Mouse (Mus musculus) right cerebral cortex, postnatal 4 days (tissue): ENCODE measurements around the gene Tmem147.

ENCODE experiments used
- DNase-seq: peaks from one replicate; pipeline ENCODE4 v3.0.0-alpha.2; 2022

Tmem147 gene

GRCm38 (mm10) chr7:30723274-30723953, 5.9 kb downstream of the Tmem147 start:
- DNase-seq: no peak

DNA sequence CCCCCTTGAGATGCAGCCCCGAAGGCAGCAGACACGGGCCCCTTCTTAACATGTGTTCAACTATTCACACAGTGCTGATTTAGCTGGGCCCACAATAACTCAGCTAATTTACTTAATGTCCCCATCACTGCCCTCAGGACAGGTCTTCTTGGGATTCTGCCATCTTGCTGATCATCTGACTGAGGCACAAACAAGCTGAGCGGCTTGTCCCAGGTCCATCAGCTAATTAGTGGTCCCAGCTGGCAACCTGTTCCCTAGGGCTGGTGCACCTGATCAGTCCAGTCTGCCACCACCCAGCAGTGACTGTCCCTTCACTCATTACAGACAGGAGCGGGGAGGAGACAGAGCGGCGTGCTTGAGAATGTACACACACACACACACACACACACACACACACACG, 8.1 kb downstream of the Tmem147 start:
- no peak for DNase-seq

DNA sequence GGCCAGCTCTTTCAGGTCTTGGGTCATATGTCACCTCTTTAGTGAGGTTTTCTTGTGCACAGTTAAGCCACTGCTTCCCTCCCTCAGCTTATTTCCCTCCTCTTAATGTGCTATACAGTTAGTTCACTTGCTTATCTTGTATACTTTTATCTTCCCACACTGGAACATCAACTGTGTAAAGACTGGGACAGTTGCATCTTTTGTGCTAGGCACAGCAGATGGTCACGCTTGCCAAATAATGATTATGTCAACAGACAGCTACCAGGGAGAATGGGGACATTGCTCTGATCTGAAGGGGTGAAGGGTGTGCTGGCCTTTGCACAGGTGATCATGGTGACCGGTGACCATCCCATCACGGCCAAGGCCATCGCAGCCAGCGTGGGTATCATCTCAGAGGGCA, 9.7 kb downstream of the Tmem147 start:
- no peak for DNase-seq

GRCm38 (mm10) chr7:30717716-30718046, 11.7 kb downstream of the Tmem147 start:
- no peak for DNase-seq

DNA sequence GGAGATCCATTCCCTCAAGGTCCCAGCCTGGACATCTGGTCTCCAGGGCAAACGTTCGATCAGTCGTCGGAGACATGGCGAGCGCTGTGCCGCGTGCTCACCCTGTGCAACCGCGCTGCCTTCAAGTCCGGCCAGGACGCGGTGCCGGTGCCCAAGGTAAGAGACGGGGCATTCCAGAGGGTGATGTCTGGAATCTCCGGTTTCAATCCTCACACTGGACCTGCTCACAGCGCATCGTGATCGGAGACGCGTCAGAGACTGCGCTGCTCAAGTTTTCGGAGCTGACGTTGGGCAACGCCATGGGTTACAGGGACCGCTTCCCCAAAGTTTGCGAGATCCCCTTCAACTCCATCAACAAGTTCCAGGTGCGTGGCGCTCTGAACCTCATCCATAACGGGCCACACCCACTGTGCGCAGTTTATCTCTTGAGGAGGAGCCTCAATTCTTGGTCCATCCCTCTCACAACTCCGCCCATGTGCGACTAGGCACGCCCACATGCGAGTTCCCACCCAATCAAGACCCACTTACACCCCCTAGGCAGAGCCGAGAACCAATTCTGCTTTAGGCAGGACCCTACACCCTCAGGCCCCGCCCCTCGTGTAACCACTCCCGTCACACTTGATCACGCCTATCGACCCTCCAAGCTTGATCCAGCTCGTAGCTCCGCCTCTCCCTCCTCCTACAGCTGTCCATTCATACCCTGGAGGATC, 12.2 kb downstream of the Tmem147 start:
- DNase-seq: peak; percentile 67

- DNase-seq: no peak
These were observed 17.4 kb downstream of the Tmem147 start, which contains the start of gene Atp4a for GRCm38 (mm10) chr7:30711942-30712341. Gene Atp4a (plus strand): TSS chr7:30712209.

DNA sequence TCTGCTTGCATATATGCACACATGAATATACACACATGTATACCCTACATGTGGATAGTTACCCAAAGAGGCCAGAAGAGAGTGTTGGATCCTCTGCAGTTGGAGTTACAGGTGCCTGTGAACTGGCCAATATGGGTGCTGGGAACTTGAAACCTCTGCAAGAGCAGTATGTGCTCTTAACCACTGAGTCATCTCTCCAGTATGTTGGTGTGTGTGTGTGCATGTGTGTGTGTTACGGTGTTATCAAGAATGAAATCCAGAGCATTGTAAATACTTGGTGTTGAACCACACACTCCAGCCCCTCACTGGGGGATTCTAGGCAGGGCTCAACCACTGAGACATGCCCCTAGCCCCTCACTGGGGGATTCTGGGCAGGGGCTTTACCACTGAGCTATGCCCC, 21.9 kb downstream of the Tmem147 start:
- DNase-seq: no peak

DNA sequence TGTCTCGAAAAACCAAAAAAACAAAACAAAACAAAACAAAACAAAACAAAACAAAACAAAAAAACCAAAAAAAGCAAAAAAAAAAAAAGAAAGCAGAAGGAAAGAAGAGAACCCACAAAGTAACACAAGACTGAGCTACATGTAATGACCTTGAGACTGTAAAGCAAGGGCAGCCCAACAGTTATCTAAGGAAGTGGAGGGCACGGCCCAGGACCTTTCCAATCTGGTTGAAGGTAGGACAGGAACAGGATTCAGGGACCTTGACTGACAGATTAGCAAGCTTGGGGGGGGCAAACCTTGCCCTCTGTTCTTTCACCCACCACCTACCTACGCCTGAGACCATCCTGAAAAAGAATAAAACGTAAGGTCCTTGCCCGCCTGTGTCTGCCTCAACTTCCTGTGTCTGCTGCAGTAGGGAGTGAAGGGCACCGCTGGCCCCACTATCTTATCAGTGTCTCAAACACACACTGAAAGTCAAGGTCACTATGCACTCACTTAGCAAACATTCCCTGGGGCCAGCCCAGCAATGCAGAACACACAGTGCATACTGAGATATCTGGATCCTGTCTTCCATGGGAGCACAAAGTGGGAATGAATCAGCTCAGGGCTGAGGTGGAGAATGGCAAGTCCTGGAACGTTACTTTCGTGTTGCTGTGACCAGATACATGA, 23.0 kb downstream of the Tmem147 start:
- no peak for DNase-seq

DNA sequence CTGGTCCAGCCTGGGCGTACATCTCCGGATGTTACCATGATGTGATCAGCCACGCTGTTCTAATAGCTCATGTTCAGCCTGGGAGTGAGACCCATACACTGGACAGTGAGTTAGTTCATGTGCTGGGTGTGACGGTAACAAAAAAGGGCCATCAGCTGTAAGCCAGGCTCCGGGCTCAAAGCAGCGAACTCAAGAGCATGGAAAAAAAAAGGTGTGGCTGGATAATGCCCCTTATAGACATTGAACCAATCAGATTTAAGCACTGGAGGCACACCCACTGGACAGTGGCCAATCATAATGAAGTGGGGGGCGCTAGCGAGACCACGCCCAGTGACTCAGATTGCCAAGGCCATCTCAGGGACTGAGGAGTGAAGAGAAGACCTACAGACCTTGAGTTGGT, 30.8 kb downstream of the Tmem147 start, which contains the start of gene 2200002J24Rik:
TSS of gene 2200002J24Rik (plus strand) at position 338 of the 400 bp plus-strand sequence.
- no peak for DNase-seq

GRCm38 (mm10) chr7:30698101-30698500, 31.2 kb downstream of the Tmem147 start:
- DNase-seq: no peak

DNA sequence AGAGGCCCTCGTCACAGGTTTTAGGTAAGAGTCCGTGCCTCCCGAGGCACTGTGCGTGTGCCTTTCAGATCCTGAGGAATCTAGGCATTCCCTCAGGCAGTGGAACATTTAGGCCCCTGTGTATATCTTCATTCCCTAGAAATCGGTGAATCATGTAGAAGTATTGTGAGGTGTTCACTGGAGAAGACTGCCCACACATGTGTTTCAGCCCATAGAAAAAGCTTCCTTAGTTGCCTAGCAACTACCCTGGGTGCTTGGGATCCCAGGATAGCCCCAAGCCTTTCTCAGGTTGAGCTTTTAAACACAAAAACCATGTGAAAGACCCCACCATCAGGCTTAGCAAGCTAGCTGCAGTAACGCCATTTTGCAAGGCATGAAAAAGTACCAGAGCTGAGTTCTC, 41.0 kb downstream of the Tmem147 start:
- no peak for DNase-seq

DNA sequence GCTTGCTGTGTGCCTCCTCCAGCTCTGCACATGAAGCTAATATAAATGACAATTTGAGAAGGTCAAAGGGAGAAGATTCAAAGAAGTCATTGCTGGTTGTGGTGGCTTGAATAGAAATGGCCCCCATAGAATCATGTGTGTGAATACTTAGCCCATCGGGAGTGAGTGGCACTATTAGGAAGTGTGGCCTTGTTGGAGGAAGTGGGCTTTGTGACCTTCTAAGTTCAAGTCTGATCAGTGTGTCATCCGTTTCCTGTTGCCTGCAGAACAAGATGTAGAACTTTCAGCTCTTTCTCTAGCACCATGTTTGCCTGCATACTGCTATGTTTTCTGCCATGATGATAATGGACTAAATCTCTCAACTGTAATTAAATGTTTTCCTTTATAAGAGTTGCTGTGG, 45.9 kb downstream of the Tmem147 start:
- no peak for DNase-seq

DNA sequence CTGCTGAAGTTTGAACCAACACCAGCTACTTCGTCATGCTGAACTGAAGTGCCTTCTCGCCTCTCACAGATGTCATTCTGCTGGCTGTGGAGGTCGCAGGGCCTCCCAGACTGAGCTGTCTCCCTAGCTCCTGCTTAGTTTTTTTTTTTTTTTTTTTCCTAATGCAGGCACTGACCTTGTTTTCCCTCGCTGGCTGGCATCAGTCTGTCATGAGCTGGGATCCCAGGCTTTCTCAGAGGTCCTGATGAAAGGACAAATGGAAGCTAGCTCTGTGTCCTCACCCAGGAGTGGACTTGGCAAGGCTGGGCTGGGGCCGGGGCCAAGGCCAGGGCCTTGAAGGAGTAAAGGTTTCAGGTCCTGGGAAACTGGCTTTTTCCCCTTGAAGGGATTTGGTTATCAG, 47.4 kb downstream of the Tmem147 start:
- no peak for DNase-seq

DNA sequence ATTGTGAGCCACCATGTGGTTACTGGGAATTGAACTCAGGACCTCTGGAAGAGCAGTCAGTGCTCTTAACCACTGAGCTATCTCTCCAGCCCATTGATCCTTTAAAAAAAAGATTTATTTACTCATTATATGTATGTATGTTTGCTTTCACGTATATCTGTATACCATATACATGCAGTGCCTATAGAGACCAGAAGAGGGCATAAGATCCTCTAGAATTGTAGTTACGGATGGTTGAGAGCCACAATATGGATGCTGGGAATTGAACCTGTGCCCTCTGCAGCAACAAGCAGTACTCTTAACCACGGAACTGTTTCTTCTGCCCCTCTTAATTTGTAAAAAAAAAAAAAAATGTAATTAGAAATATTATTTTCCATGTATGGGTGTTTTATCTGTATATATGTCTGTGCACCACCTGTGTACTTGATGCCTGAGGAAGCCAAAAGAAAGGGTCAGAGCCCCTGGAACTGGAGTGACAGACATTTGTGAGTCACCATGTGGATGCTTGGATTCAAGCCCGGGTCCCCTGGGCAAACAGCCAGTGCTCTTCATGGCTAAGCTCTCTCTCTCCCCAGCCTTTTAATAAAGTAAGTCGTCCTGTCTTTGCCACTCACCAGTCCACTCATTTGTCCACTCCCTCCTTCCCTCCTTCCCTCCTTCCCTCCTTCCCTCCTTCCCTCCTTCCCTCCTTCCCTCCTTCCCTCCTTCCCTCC, 50.9 kb downstream of the Tmem147 start:
- peak; percentile 38 for DNase-seq
